Mouse (Mus musculus) macrophage (primary cell): Measurements from ENCODE around the gene Maats1. TPM values are rescaled to one million over a fixed set of nuclear protein-coding genes. Genes with fewer than 3 reads are reported as not detected.

ENCODE experiments used
- H3K27ac ChIP-seq: fragments of 350-480 bp; formaldehyde crosslinking; 2 replicates; pipeline ENCODE4 v1.9.0; 2021
- H3K36me3 ChIP-seq: fragments of 350-480 bp; formaldehyde crosslinking; 2 replicates; pipeline ENCODE4 v1.9.0; 2021; ENCODE audit errors: inconsistent target
- H3K4me3 ChIP-seq: fragments of 350-480 bp; formaldehyde crosslinking; 2 replicates; pipeline ENCODE4 v1.9.0; 2021; ENCODE audit errors: inconsistent target
- H3K79me2 ChIP-seq: fragments of 350-480 bp; formaldehyde crosslinking; 2 replicates; pipeline ENCODE4 v1.9.0; 2021; ENCODE audit errors: inconsistent target
- WGBS: methylation state at CpG from one replicate; pipeline ENCODE4 v1.1.7; 2026; ENCODE audit warnings: inconsistent platforms; ENCODE audit not compliant: missing documents; 5-methylcytosine and 5-hydroxymethylcytosine counted together
- polyA plus RNA-seq: library from polyadenylated mRNA; stranded (reverse); fragments of 250-400 nt; gene quantifications from 3 replicates; pipeline ENCODE4 v1.2.4, GENCODE M21; 2018; ENCODE audit warnings: inconsistent platforms

Maats1 gene
- polyA plus RNA-seq, 1 experiment from 2014 or later: not detected

- H3K27ac ChIP-seq: peak overlapping the region; percentile 48
- peak overlapping the region; percentile 38 for H3K4me3 ChIP-seq
- no peaks in the 10 kb centered on the region for H3K36me3 ChIP-seq
- 18% methylated on average over 11 of the region's 17 CpGs for WGBS
- no peaks in the 10 kb centered on the region for H3K79me2 ChIP-seq
Observed at GRCm38 (mm10) chr16:38376163-38376840, 34.4 kb upstream of the Maats1 start.

- H3K36me3 ChIP-seq: no peaks in the 10 kb centered on the region
- H3K4me3 ChIP-seq: no peak overlapping the region
- no peaks in the 10 kb centered on the region for H3K79me2 ChIP-seq
- 86% methylated on average over 7 of the region's 7 CpGs for WGBS
- H3K27ac ChIP-seq: no peak overlapping the region
Observed at GRCm38 (mm10) chr16:38375182-38375581, 33.2 kb upstream of the Maats1 start.

GRCm38 (mm10) chr16:38374379-38375140 lies 32.6 kb upstream of the Maats1 start:
- 87% methylated on average over 10 of the region's 10 CpGs for WGBS
- Histone ChIP-seq H3K4me3 (no peak overlapping the region), H3K79me2 (no peaks in the 10 kb centered on the region), H3K36me3 (no peaks in the 10 kb centered on the region), H3K27ac (no peak overlapping the region)

- Histone ChIP-seq H3K36me3 (no peaks in the 10 kb centered on the region), H3K27ac (no peak overlapping the region), H3K4me3 (no peak overlapping the region), H3K79me2 (no peaks in the 10 kb centered on the region)
- 92% methylated on average over 16 of the region's 16 CpGs for WGBS
Observed at GRCm38 (mm10) chr16:38373941-38374340, 32.0 kb upstream of the Maats1 start.

- H3K27ac ChIP-seq: no peak overlapping the region
- 93% methylated on average over 10 of the region's 10 CpGs for WGBS
- H3K79me2 ChIP-seq: no peaks in the 10 kb centered on the region
- H3K4me3 ChIP-seq: no peak overlapping the region
- H3K36me3 ChIP-seq: no peaks in the 10 kb centered on the region
Observed at GRCm38 (mm10) chr16:38373439-38373838, 31.5 kb upstream of the Maats1 start.

GRCm38 (mm10) chr16:38372876-38373275 lies 30.9 kb upstream of the Maats1 start:
- Histone ChIP-seq H3K27ac (no peak overlapping the region), H3K79me2 (no peaks in the 10 kb centered on the region), H3K4me3 (no peak overlapping the region), H3K36me3 (no peaks in the 10 kb centered on the region)
- WGBS: 88% methylated on average over 4 of the region's 4 CpGs

- no peak overlapping the region for H3K4me3 ChIP-seq
- no peak overlapping the region for H3K27ac ChIP-seq
- H3K36me3 ChIP-seq: no peaks in the 10 kb centered on the region
- WGBS: 97% methylated on average over 15 of the region's 15 CpGs
- H3K79me2 ChIP-seq: no peaks in the 10 kb centered on the region
Observed at GRCm38 (mm10) chr16:38371705-38372296, 29.9 kb upstream of the Maats1 start.

GRCm38 (mm10) chr16:38370633-38371374 lies 28.9 kb upstream of the Maats1 start:
- Histone ChIP-seq H3K27ac (no peak overlapping the region), H3K4me3 (no peak overlapping the region), H3K79me2 (no peaks in the 10 kb centered on the region), H3K36me3 (no peaks in the 10 kb centered on the region)
- 92% methylated on average over 8 of the region's 8 CpGs for WGBS

GRCm38 (mm10) chr16:38369992-38370484 lies 28.1 kb upstream of the Maats1 start:
- H3K36me3 ChIP-seq: no peaks in the 10 kb centered on the region
- no peaks in the 10 kb centered on the region for H3K79me2 ChIP-seq
- 93% methylated on average over 4 of the region's 4 CpGs for WGBS
- no peak overlapping the region for H3K4me3 ChIP-seq
- no peak overlapping the region for H3K27ac ChIP-seq

GRCm38 (mm10) chr16:38369431-38369830 lies 27.5 kb upstream of the Maats1 start:
- Histone ChIP-seq H3K36me3 (no peaks in the 10 kb centered on the region), H3K79me2 (no peaks in the 10 kb centered on the region), H3K4me3 (no peak overlapping the region), H3K27ac (no peak overlapping the region)
- WGBS: 92% methylated on average over 8 of the region's 8 CpGs

GRCm38 (mm10) chr16:38369000-38369399 lies 27.1 kb upstream of the Maats1 start:
- no peaks in the 10 kb centered on the region for H3K36me3 ChIP-seq
- no peaks in the 10 kb centered on the region for H3K79me2 ChIP-seq
- WGBS: 98% methylated on average over 7 of the region's 7 CpGs
- H3K4me3 ChIP-seq: no peak overlapping the region
- H3K27ac ChIP-seq: no peak overlapping the region

- Histone ChIP-seq H3K4me3 (no peak overlapping the region), H3K79me2 (no peaks in the 10 kb centered on the region), H3K27ac (no peak overlapping the region), H3K36me3 (no peaks in the 10 kb centered on the region)
- WGBS: 46% methylated on average over 10 of the region's 10 CpGs
Observed at GRCm38 (mm10) chr16:38368336-38368735, 26.4 kb upstream of the Maats1 start.

- H3K36me3 ChIP-seq: no peaks in the 10 kb centered on the region
- no peaks in the 10 kb centered on the region for H3K79me2 ChIP-seq
- no peak overlapping the region for H3K27ac ChIP-seq
- WGBS: 62% methylated on average over 4 of the region's 4 CpGs
- no peak overlapping the region for H3K4me3 ChIP-seq
Observed at GRCm38 (mm10) chr16:38366231-38366630, 24.3 kb upstream of the Maats1 start.

GRCm38 (mm10) chr16:38365390-38365789 lies 23.4 kb upstream of the Maats1 start:
- H3K79me2 ChIP-seq: no peaks in the 10 kb centered on the region
- no peak overlapping the region for H3K4me3 ChIP-seq
- no peak overlapping the region for H3K27ac ChIP-seq
- no peaks in the 10 kb centered on the region for H3K36me3 ChIP-seq
- 90% methylated on average over 10 of the region's 10 CpGs for WGBS
